In the genomic region with DNA sequence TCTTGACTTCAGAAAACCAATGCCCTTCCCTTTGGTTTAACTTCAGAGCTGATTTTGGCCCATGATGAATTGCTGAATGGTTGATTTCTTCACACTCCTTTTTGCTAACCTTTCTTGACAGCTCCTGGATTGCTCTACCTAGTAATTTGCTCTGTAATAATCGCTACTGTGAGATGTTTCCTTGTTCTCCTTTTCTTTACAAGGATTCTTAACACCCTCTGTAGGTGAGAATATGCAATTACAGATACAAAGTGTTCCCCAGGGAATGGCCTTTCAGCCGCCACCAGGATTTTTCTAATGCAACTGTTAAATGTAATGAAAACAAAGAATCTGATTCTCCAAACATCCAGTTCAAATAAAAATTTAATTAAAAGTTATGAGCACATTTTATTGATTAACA, we compare ENCODE assay signal across 10 mouse cellular contexts.
DNase-seq lines count a peak whose midpoint lies in the region; ATAC-seq and TF ChIP-seq lines count a peak whose summit lies in the region.
"Had no signal": no experiment of that assay in that cellular context is flagged by ENCODE, and none has a peak within 500 bp of the region (broad histone marks: within the 10 kb centered on the region; RNA-seq: fewer than 3 reads in every experiment).

No protein-coding gene starts in this region.

- no peaks in the 10 kb centered on the region for H3K4me1 ChIP-seq in midbrain, embryonic 11.5 days (ENCODE audit: control insufficient read depth, insufficient read depth, low read length)
- no peaks in the 10 kb centered on the region for H3K4me1 ChIP-seq in midbrain, embryonic 10.5 days
- no peaks in the 10 kb centered on the region for H3K4me1 ChIP-seq in stomach, postnatal 0 days (replicated peaks; ENCODE audit: control insufficient read depth, insufficient read depth)

- H3K9ac ChIP-seq in midbrain, embryonic 11.5 days (ENCODE audit: low read length) = no peak overlapping the region
- no peak overlapping the region for H3K9ac ChIP-seq in stomach, postnatal 0 days (ENCODE audit: low read length)

- TF ChIP-seq EP300 in stomach, postnatal 0 days (optimal IDR thresholded peaks at IDR 0.05) = no peak

- H3K4me2 ChIP-seq in midbrain, embryonic 11.5 days = no peak overlapping the region
- no peak overlapping the region for H3K4me2 ChIP-seq in stomach, postnatal 0 days (replicated peaks; ENCODE audit: low read depth)

- H3K4me3 ChIP-seq in midbrain, embryonic 11.5 days (ENCODE audit: low read depth, low read length) = no peak overlapping the region
- no peak overlapping the region for H3K4me3 ChIP-seq in midbrain, embryonic 10.5 days
- no peak overlapping the region for H3K4me3 ChIP-seq in stomach, postnatal 0 days (ENCODE audit: low read depth, low read length)

- 24% methylated on average over 2 of the region's 2 CpGs for WGBS in midbrain, embryonic 11.5 days
- 24% methylated on average over 2 of the region's 2 CpGs for WGBS in midbrain, embryonic 10.5 days
- 9% methylated on average over 2 of the region's 2 CpGs for WGBS in stomach, postnatal 0 days

- intact Hi-C loops in heart, postnatal 10 days (cut with DNase I) = loop anchor here (5.0 kb wide), 1 partner anchor 426 kb away; no protein-coding TSS in a partner anchor

- no peaks in the 10 kb centered on the region for H3K9me3 ChIP-seq in midbrain, embryonic 11.5 days (ENCODE audit: control insufficient read depth, low read length)
- no peaks in the 10 kb centered on the region for H3K9me3 ChIP-seq in midbrain, embryonic 10.5 days (replicated peaks)
- H3K9me3 ChIP-seq in stomach, postnatal 0 days (ENCODE audit: control insufficient read depth, low read length) = no peaks in the 10 kb centered on the region

- H3K36me3 ChIP-seq in midbrain, embryonic 11.5 days (ENCODE audit: control insufficient read depth, insufficient read depth, low read length) = no peaks in the 10 kb centered on the region
- no peaks in the 10 kb centered on the region for H3K36me3 ChIP-seq in midbrain, embryonic 10.5 days
- H3K36me3 ChIP-seq in stomach, postnatal 0 days (ENCODE audit: control insufficient read depth, insufficient read depth, low read length) = no peaks in the 10 kb centered on the region

- TF ChIP-seq CTCF in stomach, postnatal 0 days (IDR thresholded peaks at IDR 0.05; ENCODE audit: low read depth) = peak; percentile 75

- H3K27me3 ChIP-seq in midbrain, embryonic 11.5 days (ENCODE audit: control insufficient read depth, insufficient read depth, low read length) = no peaks in the 10 kb centered on the region
- peaks cover 12% of the 10 kb centered on the region for H3K27me3 ChIP-seq in midbrain, embryonic 10.5 days (ENCODE audit: low read depth, poor library complexity, severe bottlenecking)
- H3K27me3 ChIP-seq in stomach, postnatal 0 days (ENCODE audit: control insufficient read depth, insufficient read depth, low read length) = no peaks in the 10 kb centered on the region

- peak; percentile 3 to 23 for DNase-seq in heart, postnatal 10 days
- DNase-seq in heart, postnatal 4 days = no peak
- DNase-seq in midbrain, embryonic 11.5 days (ENCODE audit: low spot score, missing footprints) = peak; percentile 88
- no peak for DNase-seq in midbrain, embryonic 10.5 days (ENCODE audit: low spot score)
- DNase-seq in cerebellum, postnatal 14 days = peak; percentile 38 to 75
- DNase-seq in stomach, postnatal 0 days (ENCODE audit: low spot score) = no peak
- DNase-seq in right cerebral cortex, adult 18-20 months = no peak
- no peak for DNase-seq in urinary bladder, postnatal 14 days (ENCODE audit: low spot score)
- DNase-seq: heart, postnatal 14 days; left cerebral cortex, postnatal 4 days had no signal

- ATAC-seq in midbrain, embryonic 11.5 days (ENCODE audit: low FRiP score) = no peak
- ATAC-seq in stomach, postnatal 0 days (ENCODE audit: low FRiP score, low TSS enrichment) = no peak

- H3K27ac ChIP-seq in midbrain, embryonic 11.5 days (ENCODE audit: low read depth, low read length) = no peak overlapping the region
- H3K27ac ChIP-seq in midbrain, embryonic 10.5 days (replicated peaks) = no peak overlapping the region
- H3K27ac ChIP-seq in stomach, postnatal 0 days (replicated peaks) = no peak overlapping the region

Comparison
In these comparisons a context has a peak if more than half of its experiments do, and no peak if none do; other contexts are left out.
1. DNase-seq: peak in heart, postnatal 10 days (2 of 2), midbrain, embryonic 11.5 days (single experiment) and cerebellum, postnatal 14 days (2 of 2); none in heart, postnatal 4 days (single experiment), midbrain, embryonic 10.5 days (single experiment), stomach, postnatal 0 days (single experiment), right cerebral cortex, adult 18-20 months (single experiment) and urinary bladder, postnatal 14 days (single experiment).